Mouse (Mus musculus) retina, postnatal 1 day (tissue): ENCODE data around the gene Igfbp6.

ENCODE experiments used
- DNase-seq: peaks from one replicate; pipeline ENCODE4 v3.0.0-alpha.2; 2012

Gene Igfbp6

DNA sequence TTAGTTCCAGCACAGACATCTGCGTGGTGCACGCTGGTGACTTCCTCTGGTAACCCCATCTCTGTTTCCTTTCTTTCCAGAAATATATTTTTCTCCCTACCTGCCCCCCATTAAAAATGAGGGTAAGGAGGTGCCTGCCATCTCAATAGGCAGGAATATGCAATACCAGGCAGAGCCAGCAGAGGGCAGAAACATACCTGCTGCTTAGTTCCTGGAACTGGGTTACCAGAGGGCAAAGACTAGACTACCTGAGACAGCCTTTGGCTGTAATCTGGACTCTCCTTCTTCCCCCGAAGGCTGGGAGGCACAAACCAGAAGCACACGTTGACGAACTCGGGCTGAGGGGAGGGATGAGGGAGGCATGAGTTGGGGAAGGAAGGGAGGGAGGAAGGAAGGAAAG, 34.1 kb downstream of the Igfbp6 start:
- DNase-seq: peak; percentile 77

DNA sequence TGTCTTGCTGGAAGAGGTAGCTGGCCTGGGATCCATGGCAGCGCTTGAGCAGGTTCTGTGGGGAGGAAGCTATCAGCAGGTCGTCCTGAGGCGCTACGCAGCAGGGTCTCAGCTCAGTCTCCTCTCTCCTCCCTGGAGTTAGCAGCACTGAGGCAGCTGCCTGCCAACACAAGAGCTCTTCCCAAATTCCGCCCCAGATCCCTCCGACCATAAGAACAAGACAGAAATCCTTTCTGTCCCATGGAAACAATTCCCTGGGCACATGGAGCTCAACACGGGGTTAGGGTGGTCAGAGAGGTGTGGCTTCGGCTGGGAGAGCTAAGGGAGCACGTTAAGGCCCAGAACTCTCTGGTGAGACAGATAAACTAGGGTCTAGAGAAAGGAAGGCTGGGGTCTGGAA, 34.9 kb downstream of the Igfbp6 start:
- DNase-seq: no peak

DNA sequence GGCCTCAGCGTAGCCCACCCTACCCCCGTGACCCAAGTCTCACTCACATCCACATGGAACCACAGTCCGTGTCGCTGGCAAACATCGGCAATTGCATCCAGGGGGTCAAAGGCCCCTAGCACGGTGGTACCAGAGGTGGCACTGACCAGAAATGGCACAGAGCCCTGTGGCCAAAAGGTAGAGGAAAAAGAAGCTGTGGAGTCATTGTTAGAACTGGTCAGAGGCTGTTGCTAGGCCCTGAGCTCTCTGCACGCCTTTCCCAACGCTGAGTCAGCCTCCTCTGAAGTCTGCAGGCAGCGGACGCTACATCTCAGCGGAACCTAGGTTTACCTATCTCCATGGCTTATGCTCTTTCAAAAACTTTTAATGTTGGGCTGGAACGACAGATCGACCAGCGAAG, 35.8 kb downstream of the Igfbp6 start:
- DNase-seq: no peak

DNA sequence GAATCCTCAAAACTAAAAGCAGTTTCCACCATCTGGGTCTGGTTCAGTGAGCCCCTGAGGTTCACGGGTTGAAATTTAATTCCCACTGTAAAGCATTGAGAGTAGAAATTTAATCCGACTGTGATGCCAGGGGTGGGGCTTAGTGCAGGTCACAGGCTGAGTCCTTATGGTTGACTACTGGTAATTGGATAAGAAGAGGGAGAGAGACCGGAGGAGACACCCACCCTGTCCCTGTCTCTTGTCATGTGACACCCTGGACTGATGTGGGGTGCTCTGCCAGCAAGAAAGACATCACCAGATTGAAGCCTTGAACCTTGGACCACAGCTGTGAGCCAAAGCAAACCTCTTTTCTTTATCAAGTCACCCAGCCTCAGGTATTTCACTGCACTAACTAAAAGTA, 38.9 kb downstream of the Igfbp6 start:
- DNase-seq: peak; percentile 28

DNA sequence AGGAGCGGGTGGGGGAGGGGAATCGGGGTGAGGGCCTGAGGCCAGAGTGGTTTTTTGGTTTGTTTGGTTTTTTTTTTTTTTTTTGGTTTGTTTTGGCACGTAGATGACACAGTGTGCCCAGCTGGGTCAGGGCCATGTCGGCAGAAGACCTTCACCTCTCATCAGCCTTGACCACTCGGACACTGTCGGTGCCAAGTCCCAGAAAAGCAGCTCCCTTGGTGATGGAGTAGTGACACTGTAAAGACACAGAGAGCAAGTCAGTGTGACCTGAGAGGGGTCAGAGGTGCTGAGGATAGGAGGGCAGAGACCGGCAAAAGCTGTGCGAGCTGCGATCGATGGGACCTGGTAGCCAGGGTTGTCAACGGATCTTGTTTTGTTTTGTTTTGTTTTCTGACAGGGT, 42.1 kb downstream of the Igfbp6 start:
- DNase-seq: no peak

DNA sequence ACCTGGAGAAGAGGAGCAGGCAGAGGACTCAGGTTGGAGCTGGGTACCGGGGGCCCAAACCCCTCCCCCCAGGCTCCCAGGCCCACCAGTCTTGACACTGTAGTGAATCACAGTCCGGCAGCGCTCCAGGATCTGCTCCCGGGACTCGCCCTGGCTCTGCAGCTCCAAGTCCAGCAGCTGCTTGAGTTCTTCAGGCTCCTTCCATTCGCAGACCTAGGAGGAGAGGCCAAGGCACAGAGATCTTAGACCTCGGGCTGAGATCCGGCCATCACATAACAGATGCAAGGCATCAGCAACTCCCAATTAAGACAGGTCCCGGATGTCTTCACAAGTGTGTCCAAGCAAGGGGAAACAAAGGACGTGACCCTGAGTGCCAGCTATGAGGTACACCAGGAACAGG, 43.9 kb downstream of the Igfbp6 start:
- DNase-seq: no peak

DNA sequence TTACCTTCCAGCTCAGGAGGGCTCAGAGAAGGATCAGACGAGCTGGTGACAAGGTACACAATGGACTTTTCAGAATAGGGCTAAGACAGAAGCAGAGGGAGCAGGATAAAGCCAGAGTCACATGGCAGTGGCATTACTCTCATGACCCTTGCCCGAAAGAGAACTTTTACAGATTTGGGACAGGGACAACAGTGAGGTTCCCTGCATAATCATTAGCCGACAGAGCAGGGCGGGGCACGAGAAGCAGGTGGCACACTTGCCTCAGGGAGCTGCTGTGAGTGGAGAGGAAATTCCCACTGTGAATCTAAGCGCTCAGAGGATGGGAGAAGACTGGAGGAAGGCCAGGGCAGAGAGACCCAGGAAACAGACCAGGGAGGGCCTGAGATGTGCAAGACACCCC, 44.7 kb downstream of the Igfbp6 start:
- DNase-seq: no peak

DNA sequence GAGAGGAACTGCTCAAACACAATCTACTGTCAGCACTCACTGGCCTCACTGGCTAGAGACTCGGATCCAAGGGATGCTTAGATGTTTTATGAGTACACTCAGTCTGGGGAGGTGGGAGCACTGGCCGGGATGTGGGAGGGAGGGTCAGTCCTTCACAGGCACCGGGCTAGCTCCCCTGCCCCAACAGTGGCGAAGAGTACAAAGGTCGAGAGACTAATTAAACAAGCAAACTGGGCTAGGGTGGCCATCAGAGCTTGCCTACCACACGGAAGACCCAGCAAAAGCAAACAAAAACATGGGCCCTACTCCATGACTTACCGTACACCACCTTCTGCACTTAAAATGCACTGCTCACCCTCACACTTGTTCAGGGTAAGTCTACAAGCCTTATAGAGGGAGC, 47.5 kb downstream of the Igfbp6 start:
- no peak for DNase-seq

DNA sequence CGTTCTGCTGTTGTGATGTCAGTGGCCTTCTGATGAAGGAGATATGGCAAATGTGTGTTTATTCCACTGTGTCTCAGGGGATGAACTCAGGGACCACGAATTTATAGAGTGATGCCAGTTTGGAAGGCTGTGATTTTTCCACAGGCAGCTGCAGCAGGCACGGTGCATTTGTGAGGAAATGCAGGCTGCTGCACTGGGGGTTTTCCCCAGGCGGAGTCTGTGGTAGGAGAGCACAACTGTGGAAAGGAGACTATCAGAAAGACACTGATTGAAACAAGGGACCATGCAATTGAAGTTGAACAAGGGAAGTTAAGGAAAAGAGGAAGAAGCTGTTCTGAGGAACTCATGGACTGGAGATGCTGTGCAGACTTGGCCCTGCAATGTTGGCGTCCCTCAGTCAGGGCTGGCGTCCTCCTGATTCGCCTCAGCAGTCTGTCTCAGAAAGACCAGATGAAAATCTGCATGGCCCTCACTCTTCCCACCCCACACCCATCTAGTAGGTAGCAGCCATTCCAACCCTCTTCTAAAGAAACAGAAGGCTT, 48.2 kb downstream of the Igfbp6 start:
- DNase-seq: no peak

DNA sequence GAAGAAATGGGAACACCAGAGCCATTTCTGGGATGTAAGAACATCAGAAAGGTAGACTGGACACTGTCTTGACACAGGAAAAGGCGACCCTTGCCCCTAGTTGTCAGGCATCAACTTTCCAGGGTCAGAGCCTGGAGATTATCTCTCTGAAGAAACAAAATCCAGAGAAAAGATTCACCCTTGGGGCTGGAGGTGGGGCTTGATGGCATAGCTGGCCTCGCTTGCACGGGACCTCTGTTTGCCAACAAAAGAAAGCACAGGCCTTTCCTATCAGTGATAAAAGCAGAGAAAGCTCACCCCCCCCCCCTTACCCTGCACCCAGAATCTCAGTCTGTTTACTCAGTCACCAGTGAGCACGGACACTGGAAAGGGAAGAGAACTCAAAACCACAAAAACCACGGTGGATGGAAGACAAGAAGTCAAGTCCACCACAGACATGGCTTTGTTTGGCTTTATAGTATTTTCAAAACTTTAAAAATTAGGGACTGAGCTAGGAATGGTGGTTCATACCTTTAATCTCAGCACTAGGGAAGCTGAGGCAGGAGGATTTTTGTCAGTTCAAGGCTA, 48.7 kb downstream of the Igfbp6 start:
- no peak for DNase-seq

DNA sequence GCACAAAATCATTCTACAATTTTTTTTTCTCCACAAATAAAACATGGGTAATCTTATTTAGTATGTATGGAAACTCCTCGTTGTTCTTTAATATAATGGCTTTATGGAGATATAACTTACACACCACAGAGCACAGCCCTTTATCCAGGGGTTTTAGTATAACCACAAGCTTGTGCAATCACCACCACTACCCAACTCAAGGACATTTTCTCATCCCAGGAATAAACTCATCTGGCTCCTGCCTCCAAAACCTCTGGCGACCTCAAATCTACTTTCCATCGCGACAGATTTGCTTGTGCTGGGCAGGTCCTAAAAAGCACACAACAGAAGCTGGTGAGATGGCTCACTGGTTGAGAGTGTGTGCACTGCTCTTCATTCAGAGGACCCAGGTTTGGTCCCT, 49.5 kb downstream of the Igfbp6 start:
- no peak for DNase-seq

DNA sequence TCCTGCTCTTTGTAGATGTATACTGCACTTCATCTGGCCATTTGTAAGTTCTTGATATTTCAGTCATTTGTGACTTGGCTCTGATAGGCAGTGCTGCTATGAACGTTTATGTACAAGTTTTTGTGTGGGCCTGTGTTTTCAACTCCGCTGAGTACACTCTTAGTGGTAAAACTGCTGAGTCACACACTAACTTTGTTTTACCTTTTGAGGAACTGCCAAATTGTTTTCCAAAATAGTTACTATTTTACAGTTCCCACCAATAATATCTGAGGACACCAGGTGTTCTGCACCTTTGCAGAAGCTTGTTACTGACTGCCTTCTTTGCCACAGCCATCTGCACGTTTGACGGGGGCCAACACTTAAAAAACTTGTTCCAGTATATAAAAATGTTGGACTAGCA, 50.3 kb downstream of the Igfbp6 start:
- DNase-seq: no peak

DNA sequence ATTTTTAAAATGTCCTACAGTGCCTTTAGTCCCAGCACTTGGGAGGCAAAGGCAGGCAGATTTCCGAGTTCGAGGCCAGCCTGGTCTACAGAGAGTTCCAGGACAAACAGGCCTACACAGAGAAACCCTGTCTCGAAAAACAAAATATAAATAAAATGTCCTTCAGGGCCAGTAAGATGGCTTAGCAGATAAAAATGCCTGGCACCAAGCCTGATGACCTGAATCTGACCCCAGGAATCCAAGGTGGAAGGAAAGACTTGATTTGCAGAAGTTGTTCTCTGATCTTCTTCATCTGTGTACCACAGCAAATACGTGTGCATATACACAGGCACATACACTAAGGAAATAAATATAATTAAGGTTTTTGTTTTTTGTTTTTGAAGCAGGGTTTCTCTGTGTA, 51.2 kb downstream of the Igfbp6 start:
- DNase-seq: no peak

DNA sequence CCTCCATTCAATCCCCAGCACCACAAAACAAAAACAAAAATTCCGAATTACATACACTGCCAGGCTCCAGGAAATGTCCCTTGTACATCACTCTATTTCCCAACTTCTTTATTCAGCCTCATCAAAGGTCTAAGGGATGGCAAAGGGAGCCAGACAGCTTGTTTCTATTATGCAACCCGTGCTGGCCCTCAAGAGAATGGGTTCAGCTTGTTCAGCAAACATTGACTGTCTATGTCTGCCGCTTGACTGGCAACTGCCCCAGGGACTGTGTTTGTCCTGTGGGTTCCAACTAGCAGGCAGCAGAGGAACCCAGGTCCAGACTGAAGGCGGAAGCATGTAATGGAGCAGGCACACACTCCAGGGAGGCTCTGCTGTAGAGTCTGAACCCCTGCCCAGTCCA, 54.7 kb downstream of the Igfbp6 start:
- no peak for DNase-seq
